In genomic region chr8:114973002-114973461, GRCm38 (mm10) we compare ENCODE assay signal across 9 mouse cellular contexts.
DNase-seq lines count a peak whose midpoint lies in the region; ATAC-seq lines count a peak whose summit lies in the region.
"Had no signal": no experiment of that assay in that cellular context is flagged by ENCODE, and none has a peak within 500 bp of the region (broad histone marks: within the 10 kb centered on the region; RNA-seq: fewer than 3 reads in every experiment).

No protein-coding gene starts in this region.

- H3K4me3 ChIP-seq in forebrain, embryonic 16.5 days (replicated peaks; ENCODE audit: low read length), result no peak overlapping the region
- H3K4me3 ChIP-seq in intestine, embryonic 15.5 days (replicated peaks), result no peak overlapping the region

- peak overlapping the region; percentile 13; the same call in 1 of the 2 replicates for H3K4me2 ChIP-seq in forebrain, embryonic 16.5 days (ENCODE audit: low read length)
- H3K4me2 ChIP-seq in intestine, embryonic 15.5 days (replicated peaks), result peak overlapping the region; percentile 31

- peak; percentile 3 to 11 for DNase-seq in frontal cortex, postnatal 36 days (ENCODE audit: low spot score in 2 of 2)
- DNase-seq in B cell, adult 2 months, result peak; percentile 29 to 30
- no peak for DNase-seq in testis, postnatal 10 days (ENCODE audit: low spot score)
- no peak for DNase-seq in adrenal gland, postnatal 36 days
- no peak for DNase-seq in frontal cortex, postnatal 10 days (ENCODE audit: low spot score in 2 of 2)

- peaks cover 7% of the 10 kb centered on the region for H3K4me1 ChIP-seq in forebrain, embryonic 16.5 days (replicated peaks; ENCODE audit: control insufficient read depth, insufficient read depth, low read length)
- 0 out of 2 replicates have a peak, but pooled peaks cover 3% of the 10 kb centered on the region for H3K4me1 ChIP-seq in intestine, embryonic 15.5 days (replicated peaks)

- no peaks in the 10 kb centered on the region for H3K9me3 ChIP-seq in forebrain, embryonic 16.5 days (ENCODE audit: control insufficient read depth, low read length)
- no peaks in the 10 kb centered on the region; the same call in 1 of the 2 replicates for H3K9me3 ChIP-seq in intestine, embryonic 15.5 days

- H3K27ac ChIP-seq in forebrain, embryonic 16.5 days (ENCODE audit: low read length), result no peak overlapping the region
- no peak overlapping the region for H3K27ac ChIP-seq in intestine, embryonic 15.5 days
- H3K27ac ChIP-seq: kidney, postnatal 0 days had no signal

- no peaks in the 10 kb centered on the region for H3K36me3 ChIP-seq in forebrain, embryonic 16.5 days (ENCODE audit: control insufficient read depth, insufficient read depth)
- H3K36me3 ChIP-seq in intestine, embryonic 15.5 days, result no peaks in the 10 kb centered on the region

- H3K27me3 ChIP-seq in forebrain, embryonic 16.5 days (replicated peaks; ENCODE audit: control insufficient read depth, insufficient read depth, low read length), result peaks cover 5% of the 10 kb centered on the region
- no peaks in the 10 kb centered on the region for H3K27me3 ChIP-seq in intestine, embryonic 15.5 days (replicated peaks)

- H3K9ac ChIP-seq in forebrain, embryonic 16.5 days (replicated peaks; ENCODE audit: low read depth, low read length), result no peak overlapping the region
- no peak overlapping the region for H3K9ac ChIP-seq in intestine, embryonic 15.5 days

- no peak for ATAC-seq in frontal cortex, adult (ENCODE audit: low TSS enrichment)
- ATAC-seq in forebrain, embryonic 16.5 days, result no peak
- ATAC-seq in intestine, embryonic 15.5 days, result peak; percentile 65

- WGBS in forebrain, embryonic 16.5 days, result 8% methylated on average over 12 of the region's 12 CpGs
- 27% methylated on average over 12 of the region's 12 CpGs for whole genome bisulfite sequencing in intestine, embryonic 15.5 days

Comparison
In these comparisons a context has a peak if more than half of its experiments do, and no peak if none do; other contexts are left out.
1. DNase-seq: peak in frontal cortex, postnatal 36 days (2 of 2) and B cell, adult 2 months (2 of 2); none in testis, postnatal 10 days (single experiment), adrenal gland, postnatal 36 days (0 of 2) and frontal cortex, postnatal 10 days (0 of 2).